Mouse (Mus musculus) hindbrain, embryonic 10.5 days (tissue): ENCODE data around the gene Insl6. TPM values are rescaled to one million over a fixed set of nuclear protein-coding genes. Genes with fewer than 3 reads are reported as not detected.
A peak's percentile ranks its signal among the peaks of the same experiment; 100 is the strongest.

Experiments used
- DNase-seq: peaks from one replicate; pipeline ENCODE4 v3.0.0-alpha.2; 2017; ENCODE audit warnings: low spot score
- H3K27ac ChIP-seq: fragments of 300-500 bp; sonication (generic); 2 replicates; pipeline ENCODE4 v1.5.1; 2016; ENCODE audit warnings: mild to moderate bottlenecking, moderate library complexity
- H3K27me3 ChIP-seq: fragments of 300-500 bp; sonication (generic); 2 replicates; pipeline ENCODE4 v1.6.1; 2016; ENCODE audit warnings: mild to moderate bottlenecking; ENCODE audit not compliant: poor library complexity, insufficient read depth, severe bottlenecking
- H3K36me3 ChIP-seq: fragments of 300-500 bp; sonication (generic); 2 replicates; pipeline ENCODE4 v1.6.1; 2016; ENCODE audit warnings: mild to moderate bottlenecking, moderate library complexity
- H3K4me1 ChIP-seq: fragments of 300-500 bp; sonication (generic); replicated peaks from 2 replicates; pipeline ENCODE4 v1.6.1; 2016; ENCODE audit warnings: mild to moderate bottlenecking
- H3K4me3 ChIP-seq: fragments of 300-500 bp; sonication (generic); 2 replicates; pipeline ENCODE4 v1.5.1; 2016; ENCODE audit warnings: mild to moderate bottlenecking, moderate library complexity
- H3K9me3 ChIP-seq: fragments of 300-500 bp; sonication (generic); 2 replicates; pipeline ENCODE4 v1.6.1; 2016; ENCODE audit warnings: mild to moderate bottlenecking, moderate library complexity
- WGBS: fragments of 180-500 bp; shearing (Covaris S2); methylation state at CpG from one replicate; pipeline ENCODE4 v1.1.7; 2016; 5-methylcytosine and 5-hydroxymethylcytosine counted together
- polyA plus RNA-seq: library from polyadenylated mRNA; unstranded; fragments of >200 nt; fragmentation: Nextera tagmentation; extraction: Ambion mirVana; gene quantifications from 2 replicates; pipeline ENCODE4 v1.2.1, GENCODE M21; 2016

The Insl6 gene
- polyA plus RNA-seq, 1 experiment from 2014 or later = 9.7 TPM

DNA sequence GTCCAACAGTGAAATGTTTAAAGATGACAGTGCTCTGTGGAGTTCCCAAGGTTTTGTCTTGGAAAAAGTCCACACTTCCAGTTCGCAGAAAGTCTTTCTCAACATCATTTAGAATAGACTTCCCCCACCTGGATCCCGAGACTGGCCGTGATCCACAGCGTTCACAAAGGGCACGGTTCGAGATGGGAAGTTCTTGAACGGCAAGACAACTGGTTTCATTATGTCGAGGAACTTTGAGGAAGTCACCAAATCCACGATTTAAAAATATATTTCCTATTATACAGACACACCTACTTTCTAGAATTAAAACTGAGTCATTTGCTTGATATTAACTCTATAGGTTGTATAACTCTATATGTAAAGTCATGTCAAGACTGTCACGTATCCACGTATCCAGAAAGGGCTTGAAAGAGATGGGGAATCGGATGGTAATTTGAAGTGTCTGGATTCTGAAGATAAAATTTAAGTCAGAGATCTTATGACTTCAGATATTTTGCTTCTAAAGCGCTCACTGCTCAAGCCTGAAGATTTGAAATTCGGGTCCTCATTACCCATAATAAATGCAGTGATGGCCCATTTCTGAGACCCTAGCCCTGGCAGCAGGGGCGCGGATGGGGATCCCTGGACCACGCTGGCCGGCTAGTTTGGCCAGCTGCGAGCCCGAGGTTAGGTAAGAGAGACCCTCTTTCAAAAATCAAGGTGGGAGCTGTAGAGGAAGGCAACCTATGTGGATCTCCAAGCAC lies 41.2 kb upstream of the Insl6 start:
- Histone ChIP-seq H3K9me3 (no peaks in the 10 kb centered on the region), H3K4me1 (peaks cover 22% of the 10 kb centered on the region), H3K27ac (no peak overlapping the region), H3K4me3 (peak overlapping the region; percentile 56), H3K36me3 (no peaks in the 10 kb centered on the region), H3K27me3 (peaks cover 15% of the 10 kb centered on the region)
- WGBS = 61% methylated on average over 20 of the region's 20 CpGs
- no peak for DNase-seq

DNA sequence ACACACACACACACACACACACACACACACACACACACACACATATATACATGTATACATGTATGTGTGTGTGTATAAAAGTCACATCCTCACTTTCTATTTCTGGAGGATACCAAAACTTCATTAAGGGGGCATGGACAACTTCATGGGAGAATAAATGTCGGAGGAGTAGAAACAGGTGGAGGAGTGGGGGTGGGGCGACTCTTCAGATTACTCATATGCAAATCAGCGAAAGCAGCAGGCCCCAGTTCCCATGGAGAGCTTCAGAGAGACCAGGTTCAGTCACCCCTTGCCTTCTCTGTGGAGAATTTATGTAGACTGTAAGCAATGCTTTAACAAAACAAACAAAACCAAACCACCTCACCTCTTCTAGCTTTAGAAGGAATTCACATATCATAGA lies 39.9 kb upstream of the Insl6 start:
- no peak for DNase-seq
- peaks cover 15% of the 10 kb centered on the region for H3K27me3 ChIP-seq

DNA sequence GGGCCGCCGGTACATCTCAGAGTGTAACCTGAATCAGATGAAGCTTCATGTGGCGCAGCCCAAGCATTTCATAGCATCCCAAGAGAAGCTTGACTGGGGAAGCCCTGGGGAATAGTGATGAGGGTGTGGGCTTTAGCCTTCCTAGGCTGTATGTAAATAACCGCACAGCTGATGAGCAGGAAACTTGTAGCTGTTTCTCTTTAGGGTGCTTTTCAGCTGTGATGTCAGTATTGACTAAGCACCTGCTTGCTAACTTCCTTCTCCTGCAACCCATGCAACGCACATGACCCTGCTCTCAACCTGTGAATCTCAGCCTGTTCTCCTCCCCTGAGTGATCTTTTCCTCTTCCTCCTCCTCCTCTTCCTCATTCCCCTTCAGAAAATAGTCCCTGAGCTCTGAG lies 38.9 kb upstream of the Insl6 start:
- 79% methylated on average over 5 of the region's 5 CpGs for WGBS
- Histone ChIP-seq H3K36me3 (0 out of 2 replicates have a peak, but pooled peaks cover under 1% of the 10 kb centered on the region), H3K9me3 (no peaks in the 10 kb centered on the region), H3K4me1 (peaks cover 30% of the 10 kb centered on the region), H3K27ac (no peak overlapping the region), H3K27me3 (peaks cover 15% of the 10 kb centered on the region), H3K4me3 (no peak overlapping the region)
- no peak for DNase-seq

More for the DNA sequence above, 39.9 kb upstream of the Insl6 start:
- H3K9me3 ChIP-seq = no peaks in the 10 kb centered on the region
- no peak overlapping the region for H3K27ac ChIP-seq
- peaks cover 30% of the 10 kb centered on the region for H3K4me1 ChIP-seq
- 18% methylated on average over 3 of the region's 3 CpGs for WGBS
- no peaks in the 10 kb centered on the region for H3K36me3 ChIP-seq
- no peak overlapping the region for H3K4me3 ChIP-seq

- Histone ChIP-seq H3K27me3 (peaks cover 15% of the 10 kb centered on the region), H3K36me3 (0 out of 2 replicates have a peak, but pooled peaks cover 2% of the 10 kb centered on the region), H3K27ac (no peak overlapping the region), H3K4me3 (no peak overlapping the region), H3K9me3 (no peaks in the 10 kb centered on the region), H3K4me1 (peaks cover 30% of the 10 kb centered on the region)
- DNase-seq = no peak
- WGBS = 87% methylated on average over 7 of the region's 7 CpGs
Observed at GRCm38 (mm10) chr19:29363557-29363956, 38.4 kb upstream of the Insl6 start.

- Histone ChIP-seq H3K9me3 (no peaks in the 10 kb centered on the region), H3K36me3 (0 out of 2 replicates have a peak, but pooled peaks cover 2% of the 10 kb centered on the region), H3K27me3 (peaks cover 10% of the 10 kb centered on the region), H3K27ac (peak overlapping the region; percentile 87), H3K4me1 (peaks cover 27% of the 10 kb centered on the region), H3K4me3 (peak overlapping the region; percentile 75)
- WGBS = 51% methylated on average over 13 of the region's 13 CpGs
- DNase-seq = no peak
Observed at GRCm38 (mm10) chr19:29362173-29362930, 37.2 kb upstream of the Insl6 start.

- Histone ChIP-seq H3K36me3 (0 out of 2 replicates have a peak, but pooled peaks cover 2% of the 10 kb centered on the region), H3K4me3 (peak overlapping the region; percentile 75), H3K9me3 (no peaks in the 10 kb centered on the region), H3K27ac (peak overlapping the region; percentile 87), H3K27me3 (peaks cover 6% of the 10 kb centered on the region), H3K4me1 (peaks cover 19% of the 10 kb centered on the region)
- DNase-seq = peak; percentile 88
- 3% methylated on average over 33 of the region's 33 CpGs for WGBS
Observed at GRCm38 (mm10) chr19:29361468-29362130, 36.4 kb upstream of the Insl6 start.

- Histone ChIP-seq H3K36me3 (0 out of 2 replicates have a peak, but pooled peaks cover 2% of the 10 kb centered on the region), H3K27me3 (peaks cover 3% of the 10 kb centered on the region; the same call in 1 of the 2 replicates), H3K9me3 (no peaks in the 10 kb centered on the region), H3K4me3 (no peak overlapping the region), H3K4me1 (peaks cover 21% of the 10 kb centered on the region), H3K27ac (no peak overlapping the region)
- 83% methylated on average over 5 of the region's 5 CpGs for WGBS
- no peak for DNase-seq
Observed at GRCm38 (mm10) chr19:29360251-29360650, 35.1 kb upstream of the Insl6 start.

- H3K9me3 ChIP-seq = no peaks in the 10 kb centered on the region
- H3K27me3 ChIP-seq = 0 out of 2 replicates have a peak, but pooled peaks cover 3% of the 10 kb centered on the region
- 0 out of 2 replicates have a peak, but pooled peaks cover 2% of the 10 kb centered on the region for H3K36me3 ChIP-seq
- 89% methylated on average over 11 of the region's 11 CpGs for WGBS
- no peak overlapping the region for H3K4me3 ChIP-seq
- DNase-seq = no peak
- H3K4me1 ChIP-seq = peaks cover 17% of the 10 kb centered on the region
- no peak overlapping the region for H3K27ac ChIP-seq
Observed at GRCm38 (mm10) chr19:29356281-29356680, 31.1 kb upstream of the Insl6 start.

DNA sequence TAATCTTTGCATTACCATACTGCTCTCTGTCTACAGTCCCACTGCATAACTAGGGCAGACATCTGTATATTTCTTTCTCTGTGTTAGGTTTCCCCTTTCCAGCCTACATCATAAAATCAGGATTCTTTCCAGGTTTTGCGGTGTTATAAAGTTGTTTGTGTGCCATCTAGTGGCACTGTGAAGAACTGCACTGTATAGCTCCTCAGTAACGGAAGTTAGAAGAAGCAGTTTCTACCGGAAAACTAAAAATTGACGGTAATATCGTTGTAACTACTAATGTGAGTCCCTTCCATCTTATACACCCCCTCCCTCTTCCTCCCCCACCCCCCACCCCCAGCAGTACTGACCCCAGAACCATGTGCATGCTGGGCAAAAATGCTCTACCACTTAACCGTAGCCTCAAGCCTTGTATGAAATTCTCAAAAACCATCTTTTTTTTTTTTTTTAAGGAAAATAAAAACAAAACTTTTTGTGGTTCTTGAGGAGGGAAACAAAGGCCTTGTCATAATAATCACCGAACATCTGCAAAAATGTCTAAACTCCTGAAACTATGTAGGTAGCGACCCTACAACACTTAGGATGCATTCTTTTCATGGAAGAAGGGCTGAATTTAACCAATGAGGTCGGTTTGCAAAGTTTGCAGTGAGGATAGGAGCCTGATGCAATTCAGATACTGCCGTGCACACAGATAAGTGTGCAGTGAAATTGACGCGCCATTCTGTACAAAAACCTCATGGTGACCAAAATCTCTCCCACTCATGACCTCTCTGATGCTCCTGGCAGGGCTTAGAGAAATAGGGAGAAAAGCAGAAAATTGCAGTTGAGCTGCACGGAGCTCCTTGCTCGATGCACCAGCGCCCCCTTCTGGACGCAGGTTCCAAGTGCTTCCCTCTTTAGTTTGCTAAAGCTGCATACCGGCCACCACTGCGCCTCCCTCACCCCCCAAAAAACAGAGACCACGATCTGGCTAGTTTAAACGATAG lies 30.0 kb upstream of the Insl6 start:
- DNase-seq = peak; percentile 86
- H3K36me3 ChIP-seq = peaks cover 3% of the 10 kb centered on the region; the same call in 1 of the 2 replicates
- no peaks in the 10 kb centered on the region for H3K9me3 ChIP-seq
- peaks cover 19% of the 10 kb centered on the region for H3K4me1 ChIP-seq
- WGBS = 5% methylated on average over 20 of the region's 20 CpGs
- peak overlapping the region; percentile 40; the same call in 1 of the 2 replicates for H3K27ac ChIP-seq
- H3K4me3 ChIP-seq = peak overlapping the region; percentile 48
- 0 out of 2 replicates have a peak, but pooled peaks cover 3% of the 10 kb centered on the region for H3K27me3 ChIP-seq

DNA sequence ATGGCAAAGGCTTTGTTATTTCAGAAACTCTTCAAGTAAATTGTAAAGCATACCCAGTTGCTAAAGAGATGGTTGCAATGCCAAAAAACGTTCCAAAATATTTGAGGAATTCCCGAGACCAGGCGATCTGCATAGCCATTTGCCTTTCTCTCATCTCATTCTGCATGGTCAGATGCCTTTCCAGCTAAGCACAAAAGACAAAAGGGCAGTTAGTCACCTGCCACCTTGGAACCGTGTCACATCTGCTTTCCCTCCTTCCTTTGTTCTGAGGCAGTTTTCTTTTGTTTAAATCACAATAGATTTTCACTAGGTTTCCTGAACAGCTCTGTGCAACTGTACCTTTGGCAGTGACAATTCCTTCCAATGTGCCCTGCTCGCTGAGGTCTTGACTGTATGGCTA lies 25.8 kb upstream of the Insl6 start:
- Histone ChIP-seq H3K4me3 (no peak overlapping the region), H3K9me3 (no peaks in the 10 kb centered on the region), H3K27me3 (no peaks in the 10 kb centered on the region), H3K36me3 (peaks cover 5% of the 10 kb centered on the region; the same call in 1 of the 2 replicates), H3K27ac (peak overlapping the region; percentile 67), H3K4me1 (peaks cover 25% of the 10 kb centered on the region)
- 32% methylated on average over 5 of the region's 5 CpGs for WGBS
- no peak for DNase-seq

- Histone ChIP-seq H3K4me1 (peaks cover 9% of the 10 kb centered on the region; the same call in 1 of the 2 replicates), H3K27ac (no peak overlapping the region), H3K4me3 (no peak overlapping the region), H3K27me3 (no peaks in the 10 kb centered on the region), H3K9me3 (no peaks in the 10 kb centered on the region), H3K36me3 (peaks cover 5% of the 10 kb centered on the region; the same call in 1 of the 2 replicates)
- WGBS = 78% methylated on average over 6 of the region's 6 CpGs
- no peak for DNase-seq
Observed at GRCm38 (mm10) chr19:29345636-29346035, 20.5 kb upstream of the Insl6 start.
